Mouse (Mus musculus): ENCODE measurements at regions not wholly inside any gene's neighbourhood (a gene's known extent, or its start where the extent isn't known, plus 50 kb on each side); places are given as distances from the start of the nearest gene placed in this dataset.

- DNase-seq (ENCODE audit: low read depth, low spot score) = no peak
Measured at GRCm38 (mm10) chr1:57470356-57470755, 63.5 kb upstream of the Tyw5 start.

- DNase-seq (ENCODE audit: low read depth, low spot score) = no peak
Measured at GRCm38 (mm10) chr1:57472235-57472634, 65.3 kb upstream of the Tyw5 start.

- DNase-seq (ENCODE audit: low read depth, low spot score) = no peak
Measured at GRCm38 (mm10) chr1:57477725-57478124, 70.8 kb upstream of the Tyw5 start.

- no peak for DNase-seq (ENCODE audit: low read depth, low spot score)
Measured at GRCm38 (mm10) chr1:57478151-57478550, 71.2 kb upstream of the Tyw5 start.

- no peak for DNase-seq (ENCODE audit: low read depth, low spot score)
Measured at GRCm38 (mm10) chr1:57478800-57479199, 71.9 kb upstream of the Tyw5 start.

- no peak for DNase-seq (ENCODE audit: low read depth, low spot score)
Measured at GRCm38 (mm10) chr1:57479566-57479965, 72.7 kb upstream of the Tyw5 start.

GRCm38 (mm10) chr1:57489176-57489575 lies 82.3 kb upstream of the Tyw5 start:
- no peak for DNase-seq (ENCODE audit: low read depth, low spot score)

- DNase-seq (ENCODE audit: low read depth, low spot score) = no peak
Measured at GRCm38 (mm10) chr1:57489588-57489987, 82.7 kb upstream of the Tyw5 start.

GRCm38 (mm10) chr1:57490021-57490420 lies 83.1 kb upstream of the Tyw5 start:
- DNase-seq (ENCODE audit: low read depth, low spot score) = no peak

- DNase-seq (ENCODE audit: low read depth, low spot score) = no peak
Measured at GRCm38 (mm10) chr1:57492696-57493095, 85.8 kb upstream of the Tyw5 start.

- DNase-seq (ENCODE audit: low read depth, low spot score) = no peak
Measured at GRCm38 (mm10) chr1:57497489-57498037, 90.7 kb upstream of the Tyw5 start.

GRCm38 (mm10) chr1:57510359-57511120 lies 103.6 kb upstream of the Tyw5 start:
- no peak for DNase-seq (ENCODE audit: low read depth, low spot score)

GRCm38 (mm10) chr1:57511902-57512301 lies 105.0 kb upstream of the Tyw5 start:
- no peak for DNase-seq (ENCODE audit: low read depth, low spot score)

- no peak for DNase-seq (ENCODE audit: low read depth, low spot score)
Measured at GRCm38 (mm10) chr1:57512516-57512915, 105.6 kb upstream of the Tyw5 start.

GRCm38 (mm10) chr1:57525965-57526364 lies 119.1 kb upstream of the Tyw5 start:
- no peak for DNase-seq (ENCODE audit: low read depth, low spot score)

GRCm38 (mm10) chr1:57528703-57529102 lies 121.8 kb upstream of the Tyw5 start:
- DNase-seq (ENCODE audit: low read depth, low spot score) = no peak

GRCm38 (mm10) chr1:57529320-57529719 lies 122.4 kb upstream of the Tyw5 start:
- DNase-seq (ENCODE audit: low read depth, low spot score) = no peak

GRCm38 (mm10) chr1:57537369-57537768 lies 130.5 kb upstream of the Tyw5 start:
- DNase-seq (ENCODE audit: low read depth, low spot score) = no peak

GRCm38 (mm10) chr1:57544684-57545083 lies 137.8 kb upstream of the Tyw5 start:
- DNase-seq (ENCODE audit: low read depth, low spot score) = no peak

GRCm38 (mm10) chr1:57545792-57546685 lies 139.1 kb upstream of the Tyw5 start:
- DNase-seq (ENCODE audit: low read depth, low spot score) = no peak

- DNase-seq (ENCODE audit: low read depth, low spot score) = no peak
Measured at GRCm38 (mm10) chr1:57561517-57561916, 154.6 kb upstream of the Tyw5 start.

- no peak for DNase-seq (ENCODE audit: low read depth, low spot score)
Measured at GRCm38 (mm10) chr1:57564676-57565075, 157.8 kb upstream of the Tyw5 start.

Measured in skeletal muscle tissue, adult 2 months (tissue).